Mouse (Mus musculus) bone marrow macrophage, adult 2 months (primary cell): ENCODE results near the gene Slc17a3.

Experiments
- CTCF ChIP-seq: IDR thresholded peaks from 2 replicates; pipeline ENCODE4 v1.5.1; 2012; ENCODE audit warnings: low read depth, mild to moderate bottlenecking, low read length, moderate library complexity
- POLR2A ChIP-seq: IDR thresholded peaks from 2 replicates; pipeline ENCODE4 v1.6.1; 2012; ENCODE audit warnings: mild to moderate bottlenecking, low read depth, low read length, borderline replicate concordance

GRCm38 (mm10) chr13:23822213-23822612 is 17.0 kb upstream of the Slc17a3 start:
- TF ChIP-seq CTCF = no peak
- TF ChIP-seq POLR2A = no peak
